Mouse (Mus musculus) neural tube, embryonic 10.5 days (tissue): ENCODE data around the gene Zfp119b.

ENCODE experiments used
- DNase-seq: peaks from one replicate; pipeline ENCODE4 v3.0.0-alpha.2; 2017; ENCODE audit warnings: low spot score; ENCODE audit errors: extremely low spot score

Zfp119b gene

DNA sequence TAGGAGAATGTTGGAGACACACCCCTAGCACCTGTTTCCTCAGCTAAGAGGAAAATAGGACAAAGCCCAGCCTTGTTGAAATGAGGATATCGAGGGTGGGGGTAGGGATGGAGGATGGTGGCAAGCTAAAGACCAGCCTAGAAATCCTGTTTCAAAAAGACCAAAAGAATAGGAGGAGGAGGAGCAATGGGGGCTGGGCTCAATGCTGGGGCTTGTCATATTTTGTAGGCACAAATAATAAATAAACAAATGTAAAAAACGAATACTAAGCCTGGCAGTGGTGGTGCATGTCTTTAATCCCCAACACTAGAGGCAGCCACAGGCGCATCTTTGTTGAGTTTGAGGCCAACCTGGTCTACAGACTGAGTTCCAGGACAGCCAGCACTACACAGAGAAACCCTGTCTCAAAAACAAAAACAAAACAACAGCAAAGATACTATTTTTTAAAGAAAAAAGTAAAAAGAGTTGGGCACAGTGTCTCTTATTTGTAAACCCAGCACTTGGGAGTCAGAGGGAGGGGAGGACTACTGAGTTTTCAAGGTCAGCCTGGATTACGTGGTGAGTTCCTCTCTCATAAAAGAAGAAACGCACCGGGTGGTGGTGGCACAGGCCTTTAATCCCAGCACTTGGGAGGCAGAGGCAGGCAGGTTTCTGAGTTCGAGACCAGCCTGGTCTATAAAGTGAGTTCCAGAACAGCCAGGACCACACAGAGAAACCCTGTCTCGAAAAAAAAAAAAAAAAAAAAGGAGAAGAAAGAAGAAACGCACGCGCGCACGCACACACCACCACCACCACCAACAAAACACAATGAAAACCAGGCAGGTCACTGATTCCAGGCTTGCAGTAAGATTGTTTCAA is 8.7 kb upstream of the Zfp119b start:
- DNase-seq, result no peak

DNA sequence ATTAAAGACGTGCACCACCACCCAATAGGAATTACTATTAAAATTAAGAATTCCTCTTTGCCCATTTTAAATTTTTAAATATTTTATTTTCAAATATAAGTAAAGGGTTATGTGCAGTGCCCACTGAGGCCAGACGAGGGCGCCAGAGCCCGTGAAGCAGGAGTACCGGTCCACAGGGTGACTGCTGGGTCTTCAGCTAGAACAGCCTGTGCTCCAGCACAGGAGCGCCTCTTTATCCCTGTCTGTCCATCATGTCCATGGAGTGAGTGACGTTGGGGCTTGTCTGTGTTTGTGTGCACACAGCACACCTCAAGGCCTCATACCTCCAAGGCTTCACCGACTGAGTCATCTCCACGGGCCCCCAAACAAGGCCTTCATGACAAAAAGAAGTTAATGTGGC is 7.9 kb upstream of the Zfp119b start:
- DNase-seq, result peak; percentile 80

GRCm38 (mm10) chr17:55956591-55956990 is 7.3 kb upstream of the Zfp119b start:
- no peak for DNase-seq

- DNase-seq, result peak; percentile 76
Measured at GRCm38 (mm10) chr17:55956129-55956528, 6.8 kb upstream of the Zfp119b start.

DNA sequence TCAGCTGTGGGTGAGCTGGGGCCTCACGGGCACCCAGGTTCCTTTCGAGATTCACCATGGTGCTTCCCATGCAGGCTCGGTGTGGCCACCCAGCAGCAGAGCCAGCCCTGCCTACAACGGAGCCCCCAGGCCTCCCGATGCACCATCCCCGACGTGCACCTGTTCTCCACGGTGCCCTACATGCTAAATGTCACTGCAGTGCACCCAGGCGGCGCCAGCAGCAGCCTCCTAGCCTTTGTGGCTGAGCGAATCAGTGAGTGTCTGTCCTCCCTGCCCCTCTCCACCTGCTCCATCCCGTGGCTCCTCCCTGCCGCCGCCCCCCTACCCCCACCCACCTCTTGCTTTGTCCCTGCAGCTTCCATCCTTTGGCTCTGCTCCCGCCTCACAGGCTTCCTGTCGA is 4.9 kb upstream of the Zfp119b start:
- no peak for DNase-seq

GRCm38 (mm10) chr17:55953751-55954150 is 4.5 kb upstream of the Zfp119b start:
- peak; percentile 11 for DNase-seq

DNA sequence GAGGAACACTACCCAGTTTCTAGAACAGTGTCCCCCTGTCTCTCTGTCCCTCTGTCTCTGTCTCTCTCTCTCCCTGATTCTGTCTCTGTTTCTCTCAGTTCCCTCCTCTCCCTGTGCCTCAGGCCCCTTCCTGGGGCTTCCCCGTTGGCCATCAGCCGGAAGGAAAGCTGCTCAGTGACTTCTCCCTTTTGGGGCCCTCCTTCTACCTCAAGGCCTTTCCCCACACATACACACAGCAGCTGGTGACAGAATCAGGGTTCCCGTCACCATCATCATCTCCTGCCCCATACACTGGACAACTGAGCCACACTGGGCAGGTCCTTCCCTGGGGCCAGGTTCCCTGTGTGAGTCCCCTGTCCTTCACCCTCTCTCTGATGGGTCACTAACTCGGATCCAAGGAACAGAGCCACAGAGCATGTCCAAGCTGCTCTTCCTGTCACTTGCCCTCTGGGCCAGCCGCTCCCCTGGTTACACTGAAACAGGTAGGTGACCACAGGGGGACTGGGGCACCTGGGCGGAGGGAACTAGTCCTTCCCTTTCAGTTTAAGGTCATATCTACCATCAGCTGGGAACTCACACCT is 3.2 kb upstream of the Zfp119b start, which contains the start of gene Ebi3:
Gene Ebi3, plus strand, starts transcription at position 194 of the 581 bp plus-strand sequence.
- DNase-seq, result no peak

- DNase-seq, result no peak
Measured at GRCm38 (mm10) chr17:55952041-55952440, 2.7 kb upstream of the Zfp119b start.

- no peak for DNase-seq
Measured at GRCm38 (mm10) chr17:55950601-55951000, 1.3 kb upstream of the Zfp119b start.

- no peak for DNase-seq
Measured at GRCm38 (mm10) chr17:55948647-55949046, 653 bp downstream of the Zfp119b start.

DNA sequence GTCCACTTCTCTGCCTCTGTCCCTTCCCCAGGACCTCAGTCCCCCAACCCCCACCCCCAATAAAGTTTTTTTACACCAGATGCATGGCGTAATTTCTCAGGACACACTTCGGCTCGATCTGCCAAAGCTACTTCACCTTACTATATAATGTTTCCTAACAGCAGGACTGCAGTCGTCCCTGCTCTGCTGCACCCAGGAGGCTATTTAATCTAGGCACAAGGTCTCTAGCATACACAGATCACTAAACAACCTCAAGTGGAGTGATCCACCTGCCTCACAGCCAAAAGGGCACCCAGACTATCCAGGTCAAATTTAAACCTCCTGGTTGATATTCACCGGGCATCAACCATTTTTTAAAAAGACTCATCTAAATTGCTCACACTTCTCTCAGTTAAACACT is 3.6 kb downstream of the Zfp119b start:
- no peak for DNase-seq

DNA sequence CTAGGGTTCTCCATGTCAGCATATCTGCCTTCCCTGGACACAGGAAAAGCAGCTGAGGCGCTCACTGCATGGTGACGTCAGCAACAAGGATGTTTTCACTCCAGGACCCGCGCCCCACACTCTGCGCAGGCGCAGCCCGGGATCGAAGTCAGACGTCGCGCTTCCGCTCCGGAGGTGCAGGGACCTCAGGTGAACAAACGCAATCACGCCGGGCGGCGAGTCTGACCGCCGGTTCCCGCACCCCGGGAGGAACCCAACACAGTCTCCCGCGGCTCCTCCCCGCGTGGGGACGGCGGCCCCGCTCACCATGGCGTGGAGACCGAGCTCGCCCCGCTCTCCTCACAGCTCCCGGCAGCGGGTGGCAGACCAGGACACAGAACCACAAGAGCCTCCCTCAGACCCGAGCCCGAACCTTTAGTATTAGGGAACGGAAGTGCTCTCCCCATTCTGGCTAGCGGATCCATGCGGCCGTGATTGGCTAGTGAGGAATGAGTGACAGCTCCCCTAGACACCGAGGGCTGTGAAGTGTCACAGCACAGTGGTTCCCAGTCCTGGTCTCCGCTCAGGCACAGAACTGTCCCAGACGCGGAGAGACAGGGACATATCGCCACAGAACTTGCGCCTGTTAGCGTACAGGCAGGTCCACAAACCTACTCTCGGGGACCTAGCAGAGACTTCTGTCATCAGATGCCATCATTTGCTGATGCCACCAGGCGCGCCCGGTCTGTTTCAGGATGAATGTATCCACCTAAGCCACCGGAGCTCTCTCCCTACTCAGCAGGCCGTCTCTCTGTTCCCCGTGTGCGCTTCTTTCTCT is 4.2 kb downstream of the Zfp119b start:
- DNase-seq, result peak; percentile 75

GRCm38 (mm10) chr17:55944387-55944865 is 4.9 kb downstream of the Zfp119b start:
- DNase-seq, result peak; percentile 41

GRCm38 (mm10) chr17:55933191-55933590 is 16.1 kb downstream of the Zfp119b start:
- DNase-seq, result no peak

- no peak for DNase-seq
Measured at GRCm38 (mm10) chr17:55932635-55933034, 16.7 kb downstream of the Zfp119b start.

DNA sequence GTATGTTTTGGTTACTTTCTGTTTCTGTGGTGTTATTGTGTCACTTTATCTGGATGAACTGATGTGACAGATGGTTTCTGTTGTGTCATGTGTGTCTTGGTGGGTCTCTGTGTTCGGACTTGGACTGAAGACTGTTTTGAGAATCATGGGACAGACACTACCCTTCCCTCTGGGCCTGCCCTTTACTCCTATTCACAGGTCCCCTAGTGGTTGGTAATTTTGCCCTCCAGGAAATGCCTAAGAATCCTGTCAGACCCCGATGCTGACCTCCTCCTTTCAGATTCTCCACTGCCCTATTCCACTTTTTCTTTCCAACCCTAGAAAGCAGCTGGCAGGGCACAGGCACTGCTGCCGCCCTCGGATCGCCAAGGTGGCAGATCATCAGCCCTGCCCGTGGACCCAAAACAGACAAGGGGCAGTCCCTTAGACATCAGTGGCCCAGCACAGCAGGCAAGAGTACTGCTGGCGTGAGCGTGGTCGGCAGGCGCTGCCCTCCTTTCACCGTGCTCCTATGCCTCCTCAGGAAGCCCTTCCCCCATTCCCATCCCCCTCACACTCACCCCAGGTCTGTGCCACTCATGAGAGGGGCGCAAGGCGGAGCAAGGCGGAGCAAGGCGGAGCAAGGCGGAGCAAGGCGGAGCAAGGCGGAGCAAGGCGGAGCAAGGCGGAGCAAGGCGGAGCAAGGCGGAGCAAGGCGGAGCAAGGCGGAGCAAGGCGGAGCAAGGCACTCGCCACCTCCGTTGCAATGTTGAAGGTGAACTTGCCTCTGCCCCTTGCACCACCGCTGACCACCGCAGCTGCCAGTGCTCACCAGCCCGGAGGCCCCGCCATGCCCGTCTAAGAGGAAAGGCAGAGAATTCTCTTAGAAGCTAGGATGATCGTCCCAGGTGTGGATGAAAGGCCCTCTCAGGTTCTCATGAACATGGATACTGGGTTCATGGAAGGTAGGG is 17.5 kb downstream of the Zfp119b start:
- DNase-seq, result peak; percentile 81

DNA sequence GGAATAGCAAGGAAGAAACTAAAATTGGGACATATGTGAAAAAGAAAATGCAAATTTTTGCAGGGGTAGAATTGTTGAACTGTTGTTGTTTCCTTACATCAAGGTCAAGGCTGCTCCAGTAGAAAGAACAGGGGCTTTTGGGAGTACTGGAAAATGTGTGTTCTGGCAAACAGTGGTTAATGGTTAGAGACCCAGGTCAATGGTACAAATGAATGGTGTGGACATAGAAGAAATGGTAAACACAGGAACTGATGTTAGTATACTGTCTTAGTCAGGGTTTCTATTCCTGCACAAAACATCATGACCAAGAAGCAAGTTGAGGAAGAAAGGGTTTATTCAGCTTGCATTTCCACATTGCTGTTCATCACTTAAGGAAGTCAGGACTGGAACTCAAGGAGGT is 42.6 kb downstream of the Zfp119b start:
- DNase-seq, result no peak

GRCm38 (mm10) chr17:55904131-55904530 is 45.2 kb downstream of the Zfp119b start:
- no peak for DNase-seq

DNA sequence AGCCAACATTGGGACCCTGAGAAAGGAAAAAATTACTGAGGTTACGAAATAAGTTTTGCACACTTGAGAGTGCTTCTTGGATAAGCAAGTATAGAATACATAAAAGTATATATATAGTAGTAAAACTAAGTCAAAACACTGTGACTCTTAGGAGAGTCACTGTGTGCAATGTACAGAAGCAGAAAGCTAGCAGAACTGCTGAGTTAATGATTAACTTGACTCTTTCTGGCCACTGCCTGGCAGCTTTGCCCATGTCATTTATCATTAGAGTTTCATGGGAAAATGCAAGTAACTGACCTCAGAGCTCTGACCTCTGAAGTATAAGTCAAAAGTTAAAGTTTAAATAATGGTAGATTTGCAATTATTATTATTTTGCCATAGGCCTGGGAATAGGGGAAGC is 45.6 kb downstream of the Zfp119b start:
- no peak for DNase-seq

DNA sequence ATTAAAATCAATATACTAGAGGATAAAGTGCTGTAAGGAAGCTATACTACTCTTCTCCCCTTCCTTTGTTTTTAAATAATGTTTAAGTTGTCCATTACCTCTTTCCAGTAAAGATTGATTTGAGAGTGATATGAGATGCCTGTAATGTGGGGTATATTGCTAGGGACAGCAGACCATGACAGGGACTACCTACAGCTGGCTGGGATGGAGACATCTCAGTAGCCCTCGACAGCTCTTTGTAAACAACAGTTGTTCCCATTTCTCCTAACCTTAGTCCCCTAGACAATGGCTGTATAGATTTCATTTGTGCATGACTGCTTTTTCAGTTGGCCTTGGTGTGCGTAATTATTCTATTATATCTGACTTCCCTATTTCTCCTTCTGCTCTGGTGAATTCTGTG is 46.2 kb downstream of the Zfp119b start:
- no peak for DNase-seq
